Mouse (Mus musculus) brain, adult 2 months (tissue): ENCODE results near the gene Flvcr2.
A peak's percentile ranks its signal among the peaks of the same experiment; 100 is the strongest.

Source experiments
- DNase-seq: peaks from one replicate; pipeline ENCODE4 v3.0.0; 2011; ENCODE audit warnings: low read depth, low spot score

Flvcr2 gene

GRCm38 (mm10) chr12:85729945-85730290, 16.4 kb upstream of the Flvcr2 start:
- DNase-seq, result no peak

DNA sequence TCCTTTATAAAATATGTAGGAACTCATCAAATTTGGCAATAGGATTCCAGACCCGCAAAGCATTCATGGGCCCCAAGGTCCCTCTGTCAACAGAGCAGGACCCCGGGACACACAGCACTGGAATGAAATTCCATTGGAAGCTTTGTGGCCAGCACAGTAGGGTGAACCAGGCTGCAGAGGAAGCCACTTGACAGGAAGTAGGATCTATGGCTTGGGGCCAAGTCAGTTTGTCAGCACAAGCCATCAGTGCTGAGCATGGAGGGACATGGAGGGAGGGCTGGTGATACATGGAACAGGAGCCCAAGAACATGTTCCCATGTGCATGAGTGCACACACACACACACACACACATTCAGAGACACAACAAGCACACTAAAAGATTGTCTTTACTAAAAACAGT, 10.1 kb upstream of the Flvcr2 start:
- DNase-seq, result no peak

- peak; percentile 65 for DNase-seq
Measured at GRCm38 (mm10) chr12:85736960-85737359, 9.4 kb upstream of the Flvcr2 start.

- no peak for DNase-seq
Measured at GRCm38 (mm10) chr12:85746696-85747219, 419 bp downstream of the Flvcr2 start.

DNA sequence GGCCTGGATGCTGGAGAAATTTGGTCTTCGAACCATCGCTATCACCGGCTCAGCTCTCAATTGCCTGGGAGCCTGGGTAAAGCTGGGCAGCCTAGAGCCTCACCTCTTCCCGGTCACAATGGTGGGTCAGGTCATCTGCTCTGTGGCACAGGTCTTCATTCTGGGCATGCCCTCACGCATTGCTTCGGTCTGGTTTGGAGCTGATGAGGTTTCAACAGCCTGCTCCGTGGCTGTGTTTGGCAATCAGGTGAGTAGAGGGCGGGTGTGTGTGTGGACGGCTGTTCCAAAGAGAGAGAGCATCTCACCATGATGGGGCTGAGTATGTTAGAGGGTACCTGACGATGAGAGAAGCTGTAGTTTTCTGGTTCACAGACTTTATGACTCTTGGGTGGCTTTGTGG, 1.0 kb downstream of the Flvcr2 start:
- DNase-seq, result no peak

DNA sequence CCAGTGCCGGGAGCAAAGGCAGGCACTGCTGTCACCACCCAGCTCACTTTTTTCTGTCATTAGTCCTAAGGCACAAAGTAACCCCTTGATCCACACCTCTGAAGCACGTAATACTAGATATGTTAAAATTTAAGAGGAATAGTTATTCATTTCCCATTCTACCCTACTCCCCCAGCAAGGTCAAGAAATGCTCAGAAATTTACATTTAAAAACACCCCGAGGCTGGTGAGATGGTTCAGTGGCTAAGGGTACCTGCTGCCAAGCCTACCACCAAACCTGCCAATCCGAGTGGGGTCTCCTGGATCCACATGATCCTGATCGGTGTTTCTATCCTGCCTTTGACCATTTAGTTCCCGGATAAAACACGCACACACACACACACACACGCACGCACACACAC, 3.5 kb downstream of the Flvcr2 start:
- no peak for DNase-seq

- no peak for DNase-seq
Measured at GRCm38 (mm10) chr12:85752116-85752515, 5.8 kb downstream of the Flvcr2 start.

GRCm38 (mm10) chr12:85753223-85753622, 6.9 kb downstream of the Flvcr2 start:
- no peak for DNase-seq

DNA sequence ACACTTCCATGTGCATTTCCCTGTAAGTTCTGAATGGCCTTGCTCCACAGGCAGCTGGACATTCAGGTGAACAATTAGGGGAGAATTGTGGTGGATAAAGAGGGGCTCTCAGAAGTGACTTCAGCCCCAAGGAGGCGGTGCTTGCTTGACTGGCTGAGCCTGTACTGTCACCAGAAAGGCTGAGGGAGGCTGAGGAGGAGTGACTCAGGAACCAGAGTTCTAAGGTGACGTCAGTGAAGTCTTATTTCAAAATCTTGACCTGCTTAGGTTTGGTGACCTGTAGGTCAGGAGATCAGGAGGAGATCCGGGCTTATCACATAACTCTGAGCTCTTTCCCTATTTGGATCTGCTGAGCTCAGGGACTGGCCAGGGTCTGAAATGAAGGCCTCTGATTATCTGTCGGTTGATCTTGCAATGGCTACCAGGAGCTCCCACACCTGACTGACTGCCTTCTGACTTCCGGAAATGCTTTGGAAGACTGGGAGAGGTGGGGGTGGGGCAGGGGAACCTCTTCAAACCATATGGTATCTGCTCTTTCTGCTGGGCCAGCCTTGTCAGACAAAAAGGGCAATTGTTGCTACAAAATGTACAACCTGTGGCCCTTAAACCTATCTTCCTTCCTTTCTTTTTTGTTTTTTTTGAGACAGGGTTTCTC, 8.4 kb downstream of the Flvcr2 start:
- no peak for DNase-seq

DNA sequence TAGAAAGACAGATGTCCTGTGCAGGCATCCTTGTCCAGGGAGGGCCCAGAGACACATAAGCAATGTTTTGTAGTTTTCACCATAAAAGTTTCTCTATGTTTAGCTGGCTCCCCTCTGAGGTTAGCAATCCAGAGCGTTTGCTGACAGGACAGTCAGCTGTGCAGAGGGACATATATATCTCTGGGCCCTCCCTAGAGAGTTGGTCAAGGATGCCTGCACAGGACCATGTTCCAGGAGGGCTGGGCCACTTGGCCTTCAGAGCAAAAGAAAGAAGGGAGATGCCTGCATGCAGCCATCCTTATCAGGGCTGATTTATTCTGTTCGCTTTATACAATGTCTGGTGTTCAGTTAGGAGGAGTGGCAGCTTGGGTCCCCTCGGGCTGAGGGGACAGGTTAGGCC, 10.1 kb downstream of the Flvcr2 start:
- DNase-seq, result no peak

DNA sequence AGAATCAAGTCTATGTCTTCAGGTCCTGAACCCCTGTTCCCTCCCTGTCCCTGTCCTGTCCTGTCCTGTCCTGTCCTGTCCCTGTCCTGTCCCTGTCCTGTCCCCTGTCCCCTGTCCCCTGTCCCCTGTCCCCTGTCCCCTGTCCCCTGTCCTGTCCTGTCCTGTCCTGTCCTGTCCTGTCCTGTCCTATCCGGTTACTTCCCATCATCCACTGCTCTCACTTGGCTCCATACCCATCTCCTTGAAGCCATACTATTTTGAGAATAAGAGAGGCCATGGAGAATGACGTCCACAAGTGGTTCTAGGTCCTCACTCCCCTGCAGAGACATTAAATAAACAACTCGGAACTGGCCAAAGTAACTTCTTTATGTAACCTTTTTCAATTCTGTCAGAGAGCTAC, 10.7 kb downstream of the Flvcr2 start:
- no peak for DNase-seq

GRCm38 (mm10) chr12:85758741-85759140, 12.4 kb downstream of the Flvcr2 start:
- no peak for DNase-seq

DNA sequence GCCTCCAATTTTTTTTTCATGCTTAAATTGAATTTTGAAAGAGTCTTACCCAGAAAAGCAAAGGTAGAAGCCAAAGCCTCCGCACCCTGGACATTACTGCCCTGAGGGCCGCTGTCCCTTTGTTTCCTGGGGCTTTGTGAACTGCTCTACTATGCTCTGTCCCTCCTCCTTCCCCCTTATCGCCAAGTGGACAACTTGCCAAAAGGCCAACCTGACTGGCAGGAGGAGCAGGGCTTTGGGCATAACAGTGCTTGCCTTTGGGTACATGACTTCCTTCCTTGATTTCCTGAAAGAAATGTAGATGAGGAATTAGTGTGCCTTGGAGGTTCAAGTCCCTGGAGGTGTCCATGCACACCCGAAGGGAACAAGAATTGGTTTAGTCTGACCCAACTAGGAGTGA, 15.1 kb downstream of the Flvcr2 start:
- DNase-seq, result no peak

GRCm38 (mm10) chr12:85764686-85765085, 18.3 kb downstream of the Flvcr2 start:
- peak; percentile 15 for DNase-seq

GRCm38 (mm10) chr12:85766287-85766686, 19.9 kb downstream of the Flvcr2 start:
- peak; percentile 4 for DNase-seq

GRCm38 (mm10) chr12:85767750-85768149, 21.4 kb downstream of the Flvcr2 start:
- no peak for DNase-seq

- no peak for DNase-seq
Measured at GRCm38 (mm10) chr12:85771356-85771755, 25.0 kb downstream of the Flvcr2 start.

- no peak for DNase-seq
Measured at GRCm38 (mm10) chr12:85778962-85779361, 32.6 kb downstream of the Flvcr2 start.

DNA sequence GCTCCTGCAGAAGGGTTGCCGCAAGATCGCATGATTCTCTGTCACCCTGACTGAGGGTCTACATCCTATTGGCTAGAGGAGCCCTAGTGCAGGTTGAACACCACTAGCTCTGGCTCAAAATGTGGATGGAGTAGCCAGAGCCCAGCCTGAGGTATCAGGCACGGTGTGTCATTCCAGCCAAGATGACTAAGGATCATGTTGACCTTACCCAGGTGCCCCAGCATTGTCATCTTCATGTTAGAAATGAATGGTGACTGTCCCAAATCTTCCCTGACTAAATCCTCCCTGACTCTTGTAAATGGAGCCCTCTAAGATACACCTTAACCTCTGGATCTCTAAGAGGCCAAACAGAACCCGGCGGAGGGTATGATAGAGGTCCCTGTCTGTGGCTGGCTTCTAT, 33.4 kb downstream of the Flvcr2 start:
- no peak for DNase-seq

DNA sequence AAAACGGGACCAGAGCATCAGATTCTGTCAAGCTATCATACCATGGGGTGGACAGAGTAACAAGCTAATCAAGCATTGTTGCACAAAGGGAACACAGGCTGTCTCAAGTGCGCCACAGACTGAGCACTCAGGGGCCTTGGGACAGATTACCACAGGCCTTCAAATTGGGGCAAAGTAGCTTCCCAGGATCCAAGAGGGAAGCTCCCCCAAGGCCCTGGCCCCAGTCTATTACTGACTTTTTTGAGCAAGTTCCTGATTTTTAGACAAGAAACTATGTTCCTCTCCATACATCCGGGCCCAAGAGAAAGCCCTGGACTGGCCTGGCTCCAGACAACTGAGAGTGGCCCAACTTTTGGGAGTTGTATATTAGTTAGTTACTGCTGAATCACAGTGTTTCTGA, 35.3 kb downstream of the Flvcr2 start:
- no peak for DNase-seq

DNA sequence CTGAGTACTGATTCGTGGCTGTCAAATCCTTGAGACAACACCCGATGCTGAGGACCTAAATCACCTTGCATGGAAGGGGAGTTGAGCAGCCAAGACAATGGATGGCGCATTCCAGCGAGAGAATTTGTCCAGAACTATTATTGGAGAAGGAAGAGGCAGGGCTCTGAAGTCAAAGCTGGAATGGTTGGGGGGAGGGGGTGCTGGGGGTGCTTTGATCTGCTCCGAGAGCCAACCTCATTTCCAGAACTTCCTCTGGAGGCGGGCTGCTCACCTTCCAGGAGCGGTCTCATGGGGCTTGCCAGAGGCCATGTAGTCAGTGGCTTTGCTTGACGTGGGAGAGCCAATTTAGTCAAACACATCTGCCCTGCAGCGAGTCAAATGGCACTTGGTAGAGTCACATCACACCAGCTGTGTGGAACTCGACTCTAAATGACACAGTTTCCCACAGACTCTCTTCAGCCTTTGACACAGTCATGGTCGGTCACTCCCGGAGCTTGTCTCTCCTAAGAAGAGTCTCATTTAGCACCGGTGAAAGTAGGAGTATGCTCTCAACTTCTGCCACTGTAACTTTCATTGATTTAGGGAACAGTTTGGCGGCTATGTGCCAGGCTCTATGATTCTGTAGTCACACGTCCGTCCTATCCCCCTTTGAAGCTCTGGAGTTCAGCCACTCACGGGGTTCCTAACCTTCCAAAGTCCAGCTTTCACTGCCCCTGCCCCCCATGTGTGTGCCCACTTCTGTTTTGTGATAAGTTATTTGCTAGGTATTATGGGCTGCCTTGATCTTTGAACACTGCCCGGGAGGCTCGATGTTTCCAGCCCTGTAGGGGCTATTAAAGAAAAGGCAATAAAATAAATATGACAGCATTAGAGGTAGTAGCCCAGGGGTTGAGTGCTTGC, 38.8 kb downstream of the Flvcr2 start:
- DNase-seq, result no peak

GRCm38 (mm10) chr12:85792158-85792557, 45.8 kb downstream of the Flvcr2 start:
- DNase-seq, result no peak

GRCm38 (mm10) chr12:85792821-85793346, 46.5 kb downstream of the Flvcr2 start:
- peak; percentile 77 for DNase-seq
